Mouse (Mus musculus) E14TG2a.4 (cell line): ENCODE data around the gene Dennd4b.
A peak's percentile ranks its signal among the peaks of the same experiment; 100 is the strongest.

Experiments
- H3K27me3 ChIP-seq: 2 replicates; pipeline ENCODE4 v1.6.1; 2014; ENCODE audit warnings: low read length, control low read depth; ENCODE audit not compliant: insufficient read depth
- H3K36me3 ChIP-seq: 2 replicates; pipeline ENCODE4 v1.6.1; 2014; ENCODE audit warnings: low read length, control low read depth; ENCODE audit not compliant: insufficient read depth
- H3K4me1 ChIP-seq: replicated peaks from 2 replicates; pipeline ENCODE4 v1.6.1; 2014; ENCODE audit warnings: low read depth, low read length, control low read depth
- H3K4me3 ChIP-seq: replicated peaks from 2 replicates; pipeline ENCODE4 v1.5.1; 2014; ENCODE audit warnings: mild to moderate bottlenecking, low read length
- H3K9me3 ChIP-seq: 2 replicates; pipeline ENCODE4 v1.6.1; 2014; ENCODE audit warnings: low read length, control low read depth
- CTCF ChIP-seq: conservative IDR thresholded peaks from 2 replicates; pipeline ENCODE4 v1.5.1; 2014; ENCODE audit warnings: low read length
- NANOG ChIP-seq: IDR thresholded peaks from 2 replicates; pipeline ENCODE4 v1.6.1; 2014; ENCODE audit warnings: borderline replicate concordance, low read length, mixed read lengths
- POU5F1 ChIP-seq: IDR thresholded peaks from 2 replicates; pipeline ENCODE4 v1.6.1; 2014; ENCODE audit warnings: low read length, borderline replicate concordance

Dennd4b gene

DNA sequence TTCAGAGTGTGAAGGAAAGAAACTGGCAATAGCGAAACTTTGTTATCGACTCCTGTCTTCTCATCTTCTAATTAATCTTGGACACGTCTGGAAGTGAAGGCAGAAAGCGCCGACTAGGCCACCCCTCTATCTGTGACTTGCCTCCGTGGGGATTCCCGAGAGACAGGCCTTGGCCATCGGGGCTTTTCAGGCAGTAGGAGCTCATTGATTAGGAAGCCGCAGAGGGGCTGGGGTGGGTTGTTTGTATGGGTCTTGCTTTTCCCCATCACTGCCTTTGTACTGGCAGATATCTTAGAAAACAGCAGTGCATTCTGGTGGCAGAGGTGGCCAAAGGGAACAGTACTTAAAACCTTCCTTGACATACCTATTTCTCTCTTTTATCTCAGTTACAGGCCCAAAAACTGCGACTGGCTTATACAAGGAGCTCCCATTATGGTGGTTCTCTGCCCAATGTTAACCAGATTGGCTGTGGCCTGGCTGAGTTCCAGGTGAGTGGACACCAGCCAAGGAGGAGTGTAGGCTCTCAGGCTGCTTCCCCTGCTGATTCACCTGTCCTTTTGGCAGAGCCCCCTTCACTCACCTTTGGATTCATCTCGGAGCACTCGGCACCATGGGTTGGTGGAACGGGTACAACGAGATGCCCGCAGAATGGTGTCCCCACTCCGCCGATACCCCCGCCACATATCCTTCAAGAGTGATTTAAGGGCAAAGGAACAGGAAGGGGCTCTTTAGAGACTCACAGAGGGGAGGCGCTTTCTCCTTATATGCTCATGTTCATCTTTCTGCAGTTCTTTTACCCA lies 8.1 kb upstream of the Dennd4b start:
- TF ChIP-seq NANOG = no peak
- peaks cover 27% of the 10 kb centered on the region for H3K4me1 ChIP-seq
- H3K27me3 ChIP-seq = no peaks in the 10 kb centered on the region
- H3K4me3 ChIP-seq = no peak overlapping the region
- H3K9me3 ChIP-seq = no peaks in the 10 kb centered on the region
- H3K36me3 ChIP-seq = peaks cover 68% of the 10 kb centered on the region

DNA sequence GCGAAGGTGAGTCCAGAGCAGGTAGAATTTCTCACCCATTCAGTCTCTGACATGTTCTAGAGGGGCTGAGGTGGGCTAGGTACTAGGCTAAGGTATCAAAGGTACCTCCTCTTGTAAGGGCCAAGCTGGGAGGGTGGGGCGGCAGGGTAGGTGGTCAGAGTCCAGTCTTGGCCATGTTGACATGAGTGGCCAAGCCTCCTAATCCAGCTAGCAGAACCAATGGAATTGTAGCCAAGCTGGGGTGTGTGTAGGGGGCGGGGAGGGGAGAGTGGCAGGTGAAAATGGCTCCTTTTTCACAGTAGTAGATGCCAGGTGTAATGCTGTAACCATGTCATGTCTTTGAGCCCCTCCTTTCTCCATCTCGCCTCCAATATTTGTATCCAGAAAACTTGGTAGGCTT lies 6.5 kb upstream of the Dennd4b start:
- Histone ChIP-seq H3K4me1 (peaks cover 27% of the 10 kb centered on the region), H3K4me3 (no peak overlapping the region), H3K36me3 (peaks cover 78% of the 10 kb centered on the region), H3K27me3 (no peaks in the 10 kb centered on the region), H3K9me3 (no peaks in the 10 kb centered on the region)
- no peak for TF ChIP-seq CTCF
- TF ChIP-seq POU5F1 = no peak
- no peak for TF ChIP-seq NANOG

DNA sequence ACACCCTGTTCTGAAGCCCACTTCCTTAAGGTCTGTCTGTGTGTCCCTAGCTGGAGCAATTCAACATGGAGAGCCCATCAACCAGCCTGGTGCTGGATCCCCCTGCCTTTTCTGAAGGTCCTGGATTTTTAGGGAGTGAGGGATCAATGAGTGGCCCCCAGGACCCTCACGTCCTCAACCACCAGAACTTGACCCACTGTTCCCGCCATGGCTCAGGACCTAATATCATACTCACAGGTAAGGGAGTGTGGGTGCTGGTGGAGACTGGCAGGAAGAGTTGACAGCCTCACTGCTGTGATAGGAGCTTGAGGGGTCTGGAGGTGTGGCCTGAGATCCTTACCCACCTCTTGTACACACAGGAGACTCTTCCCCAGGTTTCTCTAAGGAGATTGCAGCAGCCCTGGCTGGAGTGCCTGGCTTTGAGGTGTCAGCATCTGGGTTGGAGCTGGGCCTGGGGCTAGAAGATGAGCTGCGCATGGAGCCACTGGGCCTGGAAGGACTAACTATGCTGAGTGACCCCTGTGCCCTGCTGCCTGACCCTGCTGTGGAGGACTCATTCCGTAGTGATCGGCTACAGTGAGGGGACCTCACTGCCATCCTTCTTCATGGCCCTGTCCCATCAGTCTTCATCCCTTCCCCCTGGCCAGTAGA lies 1.7 kb upstream of the Dennd4b start:
- H3K4me1 ChIP-seq = peaks cover 34% of the 10 kb centered on the region
- peaks cover 64% of the 10 kb centered on the region for H3K36me3 ChIP-seq
- H3K9me3 ChIP-seq = no peaks in the 10 kb centered on the region
- H3K4me3 ChIP-seq = no peak overlapping the region
- TF ChIP-seq POU5F1 = no peak
- H3K27me3 ChIP-seq = no peaks in the 10 kb centered on the region

DNA sequence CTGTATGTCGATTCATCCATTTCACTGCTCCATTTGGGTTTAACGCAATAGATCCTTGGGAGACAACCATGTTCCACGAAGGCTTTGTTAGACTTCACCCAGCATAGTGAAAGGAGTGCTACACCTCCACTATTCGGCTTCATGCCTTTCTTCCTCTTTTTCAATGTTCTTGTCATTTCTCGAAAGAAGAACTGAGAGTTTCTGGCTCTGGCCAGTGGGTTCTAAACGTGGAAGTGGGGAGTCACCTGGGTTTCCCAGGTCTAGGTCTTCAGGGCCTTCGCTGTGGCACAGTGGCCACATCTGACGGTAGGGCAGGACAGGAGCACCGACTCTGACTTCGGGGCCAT lies 325 bp upstream of the Dennd4b start:
- H3K36me3 ChIP-seq = peaks cover 52% of the 10 kb centered on the region
- peak overlapping the region; percentile 93 for H3K4me3 ChIP-seq
- no peaks in the 10 kb centered on the region for H3K9me3 ChIP-seq
- TF ChIP-seq POU5F1 (no peak), CTCF (no peak; the same call in 1 of the 2 replicates), NANOG (no peak)
- H3K4me1 ChIP-seq = peaks cover 35% of the 10 kb centered on the region
- H3K27me3 ChIP-seq = no peaks in the 10 kb centered on the region

DNA sequence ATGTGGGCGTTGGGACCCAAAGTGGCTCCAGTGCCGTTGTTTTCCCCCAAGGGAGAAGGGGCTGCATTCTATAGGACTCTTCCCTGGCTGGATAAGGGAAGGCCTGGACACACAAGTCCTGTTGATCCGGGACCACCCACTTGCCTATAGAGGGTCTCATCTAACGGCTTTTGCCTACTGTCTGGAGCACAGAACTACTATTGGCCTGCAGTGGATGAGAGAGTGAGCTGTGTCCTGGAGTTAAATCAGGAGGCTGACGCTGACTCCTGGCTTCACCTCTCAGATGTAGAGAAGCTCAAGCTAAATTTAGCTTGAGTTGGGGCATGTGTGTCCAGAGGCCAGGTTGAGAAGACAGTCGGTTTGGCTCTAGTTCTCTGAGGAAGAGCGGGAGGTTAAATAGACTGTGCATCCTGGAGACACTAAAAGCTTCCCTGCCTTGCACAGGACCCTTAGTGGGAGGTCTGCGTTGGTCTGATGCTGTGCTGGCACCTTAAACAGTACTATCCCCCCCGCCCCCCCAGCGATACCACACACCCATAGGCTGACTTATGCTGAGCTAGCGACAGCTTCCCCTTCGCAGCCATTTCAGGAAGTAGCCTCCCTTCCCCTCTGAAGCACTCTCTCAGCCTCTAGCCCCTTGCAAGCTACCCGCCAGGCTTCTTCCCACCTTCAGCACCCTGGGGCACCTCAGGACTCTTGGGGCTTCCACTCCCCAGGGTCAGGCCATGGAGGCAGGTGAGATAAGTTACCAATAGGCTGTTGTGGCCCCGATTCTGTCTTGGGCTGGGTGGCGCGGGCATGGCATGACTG lies 1.2 kb downstream of the Dennd4b start:
- no peak for TF ChIP-seq NANOG
- no peak for TF ChIP-seq POU5F1
- TF ChIP-seq CTCF = no peak
- Histone ChIP-seq H3K9me3 (no peaks in the 10 kb centered on the region), H3K4me3 (peak overlapping the region; percentile 93), H3K27me3 (no peaks in the 10 kb centered on the region), H3K36me3 (peaks cover 49% of the 10 kb centered on the region), H3K4me1 (peaks cover 37% of the 10 kb centered on the region)

DNA sequence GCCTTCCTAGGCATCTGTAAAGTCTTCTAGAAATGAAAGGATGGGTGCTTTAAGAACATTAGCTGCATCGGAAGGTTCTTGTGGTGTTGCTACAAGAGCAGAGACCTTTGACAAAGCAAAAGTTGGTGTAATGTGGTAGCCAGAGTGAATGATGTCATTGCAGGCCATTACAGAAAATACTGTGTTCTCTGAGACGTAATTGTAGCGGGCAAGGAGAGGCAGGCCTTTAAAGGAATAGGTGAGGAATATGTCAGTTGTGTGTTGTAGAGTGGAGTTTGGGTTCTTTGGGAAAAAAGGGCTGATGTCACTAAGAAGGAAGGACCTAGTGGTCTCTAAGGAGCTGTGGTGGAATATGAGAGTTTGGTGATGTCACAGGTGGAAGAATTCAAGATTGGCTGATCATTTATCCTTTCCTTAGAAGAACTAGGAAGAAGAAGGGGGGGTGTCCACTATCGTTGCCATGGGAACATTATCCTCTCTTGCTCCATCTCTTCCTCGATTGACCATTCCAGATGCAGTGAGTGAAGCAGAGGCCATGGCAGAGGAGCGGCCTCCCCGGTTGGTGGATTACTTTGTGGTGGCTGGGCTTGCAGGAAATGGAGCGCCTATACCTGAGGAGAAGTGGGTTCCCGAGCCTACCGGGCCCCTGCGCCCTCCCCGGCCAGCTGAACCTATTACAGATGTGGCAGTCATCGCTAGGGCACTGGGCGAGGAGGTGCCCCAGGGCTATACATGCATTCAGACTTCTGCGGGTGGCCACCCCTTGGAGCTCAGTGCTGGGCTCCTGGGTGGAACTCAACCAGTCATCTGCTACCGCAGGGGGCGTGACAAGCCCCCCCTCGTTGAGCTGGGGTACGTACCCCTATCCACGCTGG lies 2.2 kb downstream of the Dennd4b start:
- H3K4me1 ChIP-seq = peaks cover 47% of the 10 kb centered on the region
- peaks cover 43% of the 10 kb centered on the region for H3K36me3 ChIP-seq
- H3K9me3 ChIP-seq = no peaks in the 10 kb centered on the region
- no peak for TF ChIP-seq POU5F1
- 0 out of 2 replicates have a peak, but pooled peaks have one; percentile 2 for TF ChIP-seq CTCF
- peak overlapping the region; percentile 93 for H3K4me3 ChIP-seq
- H3K27me3 ChIP-seq = no peaks in the 10 kb centered on the region

DNA sequence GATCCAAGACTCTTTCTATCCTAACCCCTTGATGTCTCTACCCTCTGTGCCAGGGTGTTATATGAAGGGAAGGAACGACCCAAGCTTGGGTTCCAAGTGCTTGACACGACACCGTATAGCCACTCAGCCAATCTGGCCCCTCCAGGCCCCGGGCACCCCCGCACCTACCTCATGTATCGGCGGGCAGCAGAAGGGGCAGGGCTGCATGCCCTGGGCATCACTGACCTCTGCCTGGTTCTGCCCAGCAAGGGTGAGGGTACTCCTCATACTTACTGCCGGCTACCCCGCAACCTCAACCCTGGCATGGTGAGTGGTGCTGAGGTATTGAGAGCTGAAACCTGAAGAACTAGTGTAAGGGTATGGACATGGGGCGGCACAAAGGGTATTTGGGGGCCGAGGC lies 3.2 kb downstream of the Dennd4b start:
- TF ChIP-seq CTCF = no peak
- TF ChIP-seq NANOG = no peak
- no peak for TF ChIP-seq POU5F1
- Histone ChIP-seq H3K36me3 (peaks cover 40% of the 10 kb centered on the region), H3K4me3 (no peak overlapping the region), H3K4me1 (peaks cover 56% of the 10 kb centered on the region), H3K9me3 (no peaks in the 10 kb centered on the region), H3K27me3 (no peaks in the 10 kb centered on the region)

DNA sequence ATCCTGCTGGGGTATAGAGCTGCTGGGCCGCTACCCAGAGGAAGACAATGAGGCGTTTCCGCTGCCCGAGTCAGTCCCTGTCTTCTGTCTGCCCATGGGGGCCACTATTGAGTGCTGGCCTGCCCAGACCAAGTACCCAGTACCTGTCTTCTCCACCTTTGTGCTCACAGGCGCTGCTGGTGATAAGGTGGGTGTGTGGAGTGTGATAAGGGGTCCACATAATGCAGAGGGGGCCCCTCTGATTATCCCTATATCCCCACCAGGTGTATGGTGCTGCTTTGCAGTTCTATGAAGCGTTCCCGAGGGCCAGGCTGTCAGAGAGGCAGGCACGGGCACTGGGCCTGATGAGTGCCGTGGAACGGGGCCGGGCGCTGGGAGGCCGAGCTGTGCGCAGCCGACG lies 4.0 kb downstream of the Dennd4b start:
- H3K9me3 ChIP-seq = no peaks in the 10 kb centered on the region
- H3K27me3 ChIP-seq = peaks cover 7% of the 10 kb centered on the region
- no peak overlapping the region for H3K4me3 ChIP-seq
- H3K36me3 ChIP-seq = peaks cover 32% of the 10 kb centered on the region
- no peak for TF ChIP-seq CTCF
- H3K4me1 ChIP-seq = peaks cover 64% of the 10 kb centered on the region
